Mouse (Mus musculus): Measurements from ENCODE around the gene Egln2.

GRCm38 (mm10) chr7:27197634-27198033 lies 31.0 kb upstream of the Egln2 start:
- TF ChIP-seq ELF1 (IDR thresholded peaks at IDR 0.05; ENCODE audit: low read depth, low read length): no peak
- no peak for TF ChIP-seq CTCF (IDR thresholded peaks at IDR 0.05 in 2 of 3, conservative IDR thresholded peaks at IDR 0.05 in 1 of 3; ENCODE audit: control insufficient read depth in 1 of 3, insufficient read depth in 1 of 3, low read depth in 2 of 3, low read length in 3 of 3, poor library complexity in 1 of 3, severe bottlenecking in 1 of 3)
- no peak for TF ChIP-seq MEF2A (IDR thresholded peaks at IDR 0.05; ENCODE audit: extremely low read depth, insufficient replicate concordance, low read depth, low read length, poor library complexity, severe bottlenecking)
- TF ChIP-seq POLR2A (IDR thresholded peaks at IDR 0.05; ENCODE audit: control insufficient read depth in 1 of 2, insufficient read depth in 1 of 2, low read depth in 1 of 2, low read length in 2 of 2, poor library complexity in 1 of 2): no peak
- TF ChIP-seq KAT2A (conservative IDR thresholded peaks at IDR 0.05; ENCODE audit: low read depth, low read length): no peak
- TF ChIP-seq MAFK (IDR thresholded peaks at IDR 0.05; ENCODE audit: borderline replicate concordance, low read depth, low read length): no peak
- no peak for TF ChIP-seq POLR2AphosphoS2 (IDR thresholded peaks at IDR 0.05; ENCODE audit: low read length)
- no peak for TF ChIP-seq HCFC1 (IDR thresholded peaks at IDR 0.05; ENCODE audit: low read depth, low read length)
